Mouse (Mus musculus) lung, adult 2 months (tissue): Measurements from ENCODE around the gene Mbd5.

Experiments used
- CTCF ChIP-seq: fragments of 200-500 bp; IDR thresholded peaks from 2 replicates; pipeline ENCODE4 v1.5.1; 2011; ENCODE audit warnings: mild to moderate bottlenecking, low read length, control low read depth; ENCODE audit not compliant: insufficient read depth
- POLR2A ChIP-seq: fragments of 200-500 bp; IDR thresholded peaks from 2 replicates; pipeline ENCODE4 v1.6.1; 2011; ENCODE audit warnings: low read depth, mild to moderate bottlenecking, control low read depth, low read length, borderline replicate concordance; ENCODE audit errors: extremely low read depth

DNA sequence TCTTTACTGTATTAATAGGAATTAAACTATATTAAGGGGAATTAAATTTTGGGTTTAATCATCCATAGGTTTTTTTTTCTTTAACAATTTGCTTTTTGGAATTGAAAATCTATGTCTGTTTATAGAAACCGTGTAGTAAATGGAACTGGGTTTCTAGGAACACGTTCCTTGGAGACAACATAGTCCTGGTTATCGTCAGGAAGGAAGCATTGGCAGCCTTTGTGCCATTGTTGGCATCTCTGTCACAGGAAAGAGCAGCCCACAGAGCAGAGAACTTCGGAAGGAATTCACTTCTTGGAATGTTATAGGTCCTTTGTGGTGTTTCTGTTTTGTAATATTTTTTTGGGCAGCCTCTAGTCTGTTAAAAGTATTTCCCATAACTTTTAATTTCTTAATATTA lies 135.7 kb downstream of the Mbd5 start:
- TF ChIP-seq CTCF: no peak
- TF ChIP-seq POLR2A: no peak
